Mouse (Mus musculus) heart, postnatal 0 days (tissue): ENCODE data around the gene Ppig. TPM values are rescaled to one million over a fixed set of nuclear protein-coding genes. Genes with fewer than 3 reads are reported as not detected.

Experiments used
- ATAC-seq: fragments of 200-750 bp; cut with Nextera tagmentation; 2 replicates; pipeline ENCODE4 v1.8.0; 2017; ENCODE audit warnings: low read depth, moderate number of reproducible peaks, moderate library complexity; ENCODE audit not compliant: insufficient read depth
- DNase-seq: peaks from one replicate; pipeline ENCODE4 v3.0.0-alpha.2; 2016; ENCODE audit warnings: low spot score
- H3K27ac ChIP-seq: fragments of 300-500 bp; sonication (generic); 2 replicates; pipeline ENCODE4 v1.5.1; 2014; ENCODE audit warnings: low read depth, mild to moderate bottlenecking
- H3K27me3 ChIP-seq: fragments of 300-500 bp; sonication (generic); 2 replicates; pipeline ENCODE4 v1.6.1; 2014; ENCODE audit warnings: low read length, mixed read lengths; ENCODE audit not compliant: control insufficient read depth, insufficient read depth
- H3K36me3 ChIP-seq: fragments of 300-500 bp; sonication (generic); replicated peaks from 2 replicates; pipeline ENCODE4 v1.6.1; 2014; ENCODE audit warnings: low read length, mixed read lengths; ENCODE audit not compliant: control insufficient read depth, insufficient read depth
- H3K4me1 ChIP-seq: fragments of 300-500 bp; sonication (generic); 2 replicates; pipeline ENCODE4 v1.6.1; 2014; ENCODE audit warnings: antibody characterized with exemption; ENCODE audit not compliant: control insufficient read depth, insufficient read depth
- H3K4me2 ChIP-seq: fragments of 300-500 bp; sonication (generic); 2 replicates; pipeline ENCODE4 v1.6.1; 2014; ENCODE audit warnings: low read depth, mild to moderate bottlenecking, low read length, moderate library complexity
- H3K4me3 ChIP-seq: fragments of 300-500 bp; sonication (generic); 2 replicates; pipeline ENCODE4 v1.5.1; 2014; ENCODE audit warnings: low read depth, low read length
- H3K9ac ChIP-seq: fragments of 300-500 bp; sonication (generic); replicated peaks from 2 replicates; pipeline ENCODE4 v1.6.1; 2014; ENCODE audit warnings: low read depth, low read length, mixed read lengths
- H3K9me3 ChIP-seq: fragments of 300-500 bp; sonication (generic); replicated peaks from 2 replicates; pipeline ENCODE4 v1.6.1; 2016; ENCODE audit warnings: low read length; ENCODE audit not compliant: control insufficient read depth
- CTCF ChIP-seq: IDR thresholded peaks from 2 replicates; pipeline ENCODE4 v1.5.1; 2016; ENCODE audit warnings: antibody characterized with exemption, control low read depth, low read depth
- EP300 ChIP-seq: IDR thresholded peaks from 2 replicates; pipeline ENCODE4 v1.6.1; 2016; ENCODE audit warnings: antibody characterized with exemption, low read depth
- WGBS: fragments of 180-500 bp; shearing (Covaris S2); extraction: QIAGEN DNeasy Blood & Tissue Kit; methylation state at CpG from one replicate; pipeline ENCODE4 v1.1.7; 2014; 5-methylcytosine and 5-hydroxymethylcytosine counted together
- polyA plus RNA-seq: library from polyadenylated mRNA; unstranded; fragments of >200 nt; fragmentation: Nextera tagmentation; extraction: Ambion mirVana; gene quantifications from 2 replicates; pipeline ENCODE4 v1.2.1, GENCODE M21; 2015
- total RNA-seq: library from RNA; depleted of rRNA; stranded (reverse); fragments of >200 nt; gene quantifications from 2 replicates; pipeline ENCODE4 v1.2.3, GENCODE M21; 2014; ENCODE audit warnings: low replicate concordance

Ppig gene
- total and polyA plus RNA-seq, 2 experiments from 2014 or later = 19.9 to 91.6 TPM

DNA sequence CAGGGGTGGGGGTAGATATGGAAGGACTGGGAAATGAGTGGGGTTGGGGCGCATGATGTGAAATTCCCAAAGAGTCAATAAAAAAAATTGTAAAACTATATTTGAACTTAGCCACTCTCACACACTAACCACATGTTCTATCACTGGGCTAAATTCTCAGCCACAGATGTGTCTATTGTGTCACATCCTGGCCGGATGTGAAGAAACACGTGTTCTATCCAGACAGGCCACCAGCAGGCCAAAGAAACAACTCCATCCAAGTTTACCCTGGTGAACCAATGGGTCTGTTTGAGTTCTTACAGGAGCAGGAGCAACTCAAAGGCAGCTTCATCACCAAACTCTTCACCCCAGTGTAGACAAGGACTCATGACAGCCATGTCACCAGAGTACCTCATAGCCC is 5.9 kb upstream of the Ppig start:
- H3K27ac ChIP-seq = no peak overlapping the region
- ATAC-seq = no peak
- no peaks in the 10 kb centered on the region for H3K27me3 ChIP-seq
- H3K9ac ChIP-seq = no peak overlapping the region
- no peak overlapping the region for H3K4me2 ChIP-seq
- no peak overlapping the region for H3K4me3 ChIP-seq
- 0 out of 2 replicates have a peak, but pooled peaks cover 6% of the 10 kb centered on the region for H3K4me1 ChIP-seq
- H3K36me3 ChIP-seq = no peaks in the 10 kb centered on the region
- no peaks in the 10 kb centered on the region for H3K9me3 ChIP-seq
- WGBS = 57% methylated on average over 3 of the region's 3 CpGs
- DNase-seq = no peak
- TF ChIP-seq EP300 (no peak), CTCF (no peak)

DNA sequence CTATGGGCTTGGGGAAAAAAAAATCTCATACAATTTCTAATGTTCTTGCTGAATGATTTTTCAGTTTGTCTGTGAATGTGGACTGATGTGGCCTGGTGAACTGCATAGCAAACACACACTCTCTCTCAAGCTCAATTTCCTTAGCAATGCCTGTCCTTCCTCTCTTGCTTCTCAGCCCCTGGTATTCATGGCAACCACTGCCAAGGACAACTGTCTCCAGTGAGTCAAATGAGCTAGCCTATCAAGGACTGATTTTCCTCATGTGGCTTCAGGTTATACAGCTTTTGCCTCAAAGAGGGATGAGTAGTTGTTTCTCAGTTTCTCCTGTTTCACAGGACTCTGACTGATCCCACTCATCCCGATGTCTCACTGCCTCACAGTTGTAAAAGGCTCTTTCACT is 3.2 kb upstream of the Ppig start:
- no peak overlapping the region for H3K27ac ChIP-seq
- ATAC-seq = no peak

DNA sequence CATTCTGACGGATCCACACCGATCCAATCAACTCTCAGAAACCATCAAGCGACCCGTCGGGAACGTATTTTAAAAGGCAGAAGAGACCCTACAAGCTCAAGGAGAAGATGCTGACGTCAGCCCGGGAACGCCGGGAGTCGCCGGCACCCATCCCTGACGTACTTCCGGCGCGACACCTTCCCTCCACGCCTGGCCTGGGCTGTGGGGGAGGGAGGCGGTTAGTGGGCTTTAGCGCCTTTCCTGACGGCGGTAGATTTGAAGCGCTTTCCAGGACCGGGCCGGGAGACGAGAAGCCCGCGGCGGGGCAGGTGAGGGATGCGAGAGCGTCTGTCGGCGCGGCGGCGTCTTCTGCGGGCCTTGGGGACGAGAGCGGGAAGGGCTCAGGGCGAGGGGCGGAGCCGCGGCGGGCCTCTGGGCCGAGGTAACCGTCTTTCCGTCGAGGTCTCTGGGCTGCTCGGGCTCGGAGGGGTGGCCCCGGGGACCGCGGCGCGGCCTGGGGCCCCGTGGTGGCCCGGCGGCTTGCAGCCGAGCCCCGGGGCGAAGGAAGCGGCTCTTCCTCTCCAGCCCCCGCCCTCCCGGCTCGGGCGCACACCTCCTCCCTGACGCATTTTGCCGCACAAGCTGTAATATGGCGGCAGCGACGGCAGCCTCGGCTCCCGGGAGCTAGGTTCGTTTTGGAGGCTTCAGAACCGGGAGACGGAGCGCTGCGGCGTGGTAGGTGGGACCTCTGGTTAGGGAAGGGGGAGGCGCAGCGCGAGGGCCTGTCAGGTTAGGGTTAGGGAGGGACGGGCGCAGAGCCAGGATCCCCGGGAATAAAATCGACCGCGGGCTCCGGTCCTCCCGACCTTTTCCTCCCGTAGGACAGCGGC is 539 bp downstream of the Ppig start:
- H3K4me1 ChIP-seq = peaks cover 7% of the 10 kb centered on the region
- peak overlapping the region; percentile 85 for H3K27ac ChIP-seq
- peak overlapping the region; percentile 83 for H3K9ac ChIP-seq
- H3K9me3 ChIP-seq = no peaks in the 10 kb centered on the region
- H3K36me3 ChIP-seq = no peaks in the 10 kb centered on the region
- under 1% methylated on average over 76 of the region's 91 CpGs for WGBS
- DNase-seq (peak; percentile 92), ATAC-seq (peak; percentile 92)
- no peaks in the 10 kb centered on the region for H3K27me3 ChIP-seq
- TF ChIP-seq CTCF (no peak), EP300 (peak; percentile 22; the same call in 1 of the 2 replicates)
- H3K4me3 ChIP-seq = peak overlapping the region; percentile 78
- H3K4me2 ChIP-seq = peak overlapping the region; percentile 70

More for the DNA sequence above, 3.2 kb upstream of the Ppig start:
- WGBS = 75% methylated on average over 1 of the region's 1 CpGs
- Histone ChIP-seq H3K27me3 (no peaks in the 10 kb centered on the region), H3K4me2 (no peak overlapping the region), H3K9me3 (no peaks in the 10 kb centered on the region), H3K4me3 (no peak overlapping the region), H3K9ac (no peak overlapping the region), H3K36me3 (no peaks in the 10 kb centered on the region), H3K4me1 (peaks cover 2% of the 10 kb centered on the region; the same call in 1 of the 2 replicates)
- TF ChIP-seq EP300 (no peak), CTCF (no peak)
- DNase-seq = no peak

DNA sequence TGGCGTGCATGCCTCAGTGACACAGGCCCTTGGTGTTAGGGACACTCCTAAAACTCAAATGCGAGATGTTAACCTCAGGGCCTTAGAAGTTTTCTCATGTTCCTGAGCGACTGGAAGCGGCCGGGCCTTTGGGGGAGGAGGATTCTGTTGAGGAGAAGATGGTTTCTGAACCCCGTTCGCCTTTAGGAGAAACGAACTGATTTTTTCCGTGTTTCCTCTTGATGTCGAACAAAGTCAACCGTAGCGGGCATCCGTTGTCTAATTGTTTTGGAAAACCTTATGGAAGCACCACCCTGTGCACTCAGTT is 1.1 kb downstream of the Ppig start:
- peak; percentile 12 for DNase-seq
- peak overlapping the region; percentile 70 for H3K4me2 ChIP-seq
- H3K4me1 ChIP-seq = peaks cover 7% of the 10 kb centered on the region
- H3K9me3 ChIP-seq = no peaks in the 10 kb centered on the region
- H3K27ac ChIP-seq = peak overlapping the region; percentile 85
- H3K9ac ChIP-seq = peak overlapping the region; percentile 83
- under 1% methylated on average over 13 of the region's 13 CpGs for whole genome bisulfite sequencing
- TF ChIP-seq EP300 (no peak), CTCF (no peak)
- no peaks in the 10 kb centered on the region for H3K36me3 ChIP-seq
- no peaks in the 10 kb centered on the region for H3K27me3 ChIP-seq
- H3K4me3 ChIP-seq = peak overlapping the region; percentile 78
- ATAC-seq = no peak; the same call in 1 of the 2 replicates

DNA sequence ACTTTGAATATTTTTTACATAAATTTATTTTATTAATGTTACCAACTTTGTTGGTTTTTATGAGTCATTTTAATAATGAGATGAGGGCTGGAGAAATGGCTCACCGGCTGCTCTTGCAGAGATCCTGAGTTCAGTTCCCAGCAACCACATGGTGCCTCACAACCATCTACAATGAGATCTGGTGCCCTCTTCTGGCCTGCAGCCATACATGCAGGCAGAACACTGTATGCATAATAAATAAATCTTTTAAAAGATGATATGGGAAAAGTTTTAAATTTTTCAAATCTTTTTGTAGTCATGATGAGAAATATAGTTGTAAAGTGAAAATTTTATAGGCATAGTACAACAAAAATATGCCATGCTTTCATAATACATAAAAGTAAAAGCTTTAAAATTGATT is 22.7 kb downstream of the Ppig start:
- Histone ChIP-seq H3K4me1 (no peaks in the 10 kb centered on the region), H3K27ac (no peak overlapping the region), H3K4me3 (no peak overlapping the region), H3K4me2 (no peak overlapping the region), H3K36me3 (peaks cover 63% of the 10 kb centered on the region), H3K9me3 (no peaks in the 10 kb centered on the region), H3K27me3 (no peaks in the 10 kb centered on the region), H3K9ac (no peak overlapping the region)
- ATAC-seq (no peak), DNase-seq (no peak)
- TF ChIP-seq EP300 (no peak), CTCF (peak; percentile 20; the same call in 1 of the 2 replicates)
- 90% methylated on average over 1 of the region's 1 CpGs for WGBS
